Mouse (Mus musculus) forebrain, postnatal 0 days (tissue): ENCODE measurements around the gene 1700069L16Rik. TPM values are rescaled to one million over a fixed set of nuclear protein-coding genes. Genes with fewer than 3 reads are reported as not detected.

Source experiments
- ATAC-seq: fragments of 200-750 bp; cut with Nextera tagmentation; 2 replicates; pipeline ENCODE4 v1.8.0; 2017; ENCODE audit warnings: mild to moderate bottlenecking, moderate library complexity
- DNase-seq: peaks from one replicate; pipeline ENCODE4 v3.0.0-alpha.2; 2015
- H3K27ac ChIP-seq: fragments of 300-500 bp; sonication (generic); 2 replicates; pipeline ENCODE4 v1.5.1; 2014; ENCODE audit warnings: low read depth, mild to moderate bottlenecking, antibody characterized with exemption, low read length, moderate library complexity, mixed read lengths
- H3K27me3 ChIP-seq: fragments of 300-500 bp; sonication (generic); 2 replicates; pipeline ENCODE4 v1.6.1; 2014; ENCODE audit warnings: mild to moderate bottlenecking, low read length, mixed read lengths; ENCODE audit not compliant: insufficient read depth
- H3K36me3 ChIP-seq: fragments of 300-500 bp; sonication (generic); 2 replicates; pipeline ENCODE4 v1.6.1; 2014; ENCODE audit warnings: mild to moderate bottlenecking, moderate library complexity; ENCODE audit not compliant: insufficient read depth
- H3K4me1 ChIP-seq: fragments of 300-500 bp; sonication (generic); 2 replicates; pipeline ENCODE4 v1.6.1; 2014; ENCODE audit warnings: antibody characterized with exemption; ENCODE audit not compliant: insufficient read depth
- H3K4me2 ChIP-seq: fragments of 300-500 bp; sonication (generic); 2 replicates; pipeline ENCODE4 v1.6.1; 2014; ENCODE audit warnings: low read depth, mild to moderate bottlenecking, moderate library complexity
- H3K4me3 ChIP-seq: fragments of 300-500 bp; sonication (generic); 2 replicates; pipeline ENCODE4 v1.5.1; 2014; ENCODE audit warnings: low read depth, low read length, mixed read lengths
- H3K9ac ChIP-seq: fragments of 300-500 bp; sonication (generic); 2 replicates; pipeline ENCODE4 v1.6.1; 2014; ENCODE audit warnings: mild to moderate bottlenecking
- H3K9me3 ChIP-seq: fragments of 300-500 bp; sonication (generic); 2 replicates; pipeline ENCODE4 v1.6.1; 2016; ENCODE audit warnings: low read length
- CTCF ChIP-seq: sonication (generic); IDR thresholded peaks from 2 replicates; pipeline ENCODE4 v1.5.1; 2016; ENCODE audit warnings: antibody characterized with exemption, control low read depth, low read depth
- WGBS: fragments of 180-500 bp; shearing (Covaris S2); extraction: QIAGEN DNeasy Blood & Tissue Kit; methylation state at CpG from one replicate; pipeline ENCODE4 v1.1.7; 2014; 5-methylcytosine and 5-hydroxymethylcytosine counted together
- polyA plus RNA-seq: library from polyadenylated mRNA; unstranded; fragments of >200 nt; fragmentation: Nextera tagmentation; extraction: Ambion mirVana; gene quantifications from 2 replicates; pipeline ENCODE4 v1.2.1, GENCODE M21; 2015
- total RNA-seq: library from RNA; depleted of rRNA; stranded (reverse); fragments of >200 nt; gene quantifications from 2 replicates; pipeline ENCODE4 v1.2.3, GENCODE M21; 2014

Gene 1700069L16Rik
- total and polyA plus RNA-seq, 2 experiments from 2014 or later = not detected

- H3K9ac ChIP-seq = no peak overlapping the region
- DNase-seq (no peak), ATAC-seq (no peak)
- no peak overlapping the region for H3K4me3 ChIP-seq
- H3K27ac ChIP-seq = no peak overlapping the region
- H3K27me3 ChIP-seq = no peaks in the 10 kb centered on the region
- H3K9me3 ChIP-seq = no peaks in the 10 kb centered on the region
- H3K4me2 ChIP-seq = no peak overlapping the region
- peaks cover 12% of the 10 kb centered on the region for H3K4me1 ChIP-seq
- WGBS = 83% methylated on average over 2 of the region's 2 CpGs
- TF ChIP-seq CTCF = no peak
- no peaks in the 10 kb centered on the region for H3K36me3 ChIP-seq
Observed at GRCm38 (mm10) chr5:113712861-113713260, 11.7 kb downstream of the 1700069L16Rik start.

GRCm38 (mm10) chr5:113703803-113704585 lies 20.6 kb downstream of the 1700069L16Rik start:
- H3K9ac ChIP-seq = no peak overlapping the region
- no peaks in the 10 kb centered on the region for H3K36me3 ChIP-seq
- H3K9me3 ChIP-seq = no peaks in the 10 kb centered on the region
- H3K4me1 ChIP-seq = no peaks in the 10 kb centered on the region
- H3K27ac ChIP-seq = no peak overlapping the region
- WGBS = 34% methylated on average over 21 of the region's 21 CpGs
- no peak for TF ChIP-seq CTCF
- ATAC-seq = no peak
- DNase-seq = no peak
- H3K4me3 ChIP-seq = no peak overlapping the region
- no peaks in the 10 kb centered on the region for H3K27me3 ChIP-seq
- H3K4me2 ChIP-seq = no peak overlapping the region

GRCm38 (mm10) chr5:113700388-113701023 lies 24.1 kb downstream of the 1700069L16Rik start:
- DNase-seq (no peak), ATAC-seq (no peak)
- TF ChIP-seq CTCF = no peak
- no peak overlapping the region for H3K9ac ChIP-seq
- H3K4me3 ChIP-seq = no peak overlapping the region
- no peak overlapping the region for H3K27ac ChIP-seq
- H3K27me3 ChIP-seq = no peaks in the 10 kb centered on the region
- 82% methylated on average over 19 of the region's 19 CpGs for WGBS
- H3K36me3 ChIP-seq = no peaks in the 10 kb centered on the region
- no peak overlapping the region for H3K4me2 ChIP-seq
- no peaks in the 10 kb centered on the region for H3K4me1 ChIP-seq
- H3K9me3 ChIP-seq = no peaks in the 10 kb centered on the region

- Histone ChIP-seq H3K9me3 (no peaks in the 10 kb centered on the region), H3K36me3 (no peaks in the 10 kb centered on the region), H3K9ac (no peak overlapping the region), H3K4me2 (no peak overlapping the region), H3K4me3 (no peak overlapping the region), H3K4me1 (no peaks in the 10 kb centered on the region), H3K27me3 (no peaks in the 10 kb centered on the region), H3K27ac (no peak overlapping the region)
- no peak for TF ChIP-seq CTCF
- DNase-seq (no peak), ATAC-seq (no peak)
- WGBS = 39% methylated on average over 5 of the region's 5 CpGs
Observed at GRCm38 (mm10) chr5:113694415-113694814, 30.2 kb downstream of the 1700069L16Rik start.

- Histone ChIP-seq H3K4me1 (no peaks in the 10 kb centered on the region), H3K36me3 (no peaks in the 10 kb centered on the region), H3K9me3 (no peaks in the 10 kb centered on the region), H3K27ac (no peak overlapping the region), H3K4me2 (no peak overlapping the region), H3K4me3 (no peak overlapping the region), H3K9ac (no peak overlapping the region), H3K27me3 (no peaks in the 10 kb centered on the region)
- no peak for DNase-seq
- no peak for TF ChIP-seq CTCF
- WGBS = 65% methylated on average over 4 of the region's 4 CpGs
- ATAC-seq = no peak
Observed at GRCm38 (mm10) chr5:113694000-113694399, 30.6 kb downstream of the 1700069L16Rik start.

GRCm38 (mm10) chr5:113693196-113693755 lies 31.3 kb downstream of the 1700069L16Rik start:
- ATAC-seq (no peak), DNase-seq (no peak)
- Histone ChIP-seq H3K4me2 (no peak overlapping the region), H3K27me3 (no peaks in the 10 kb centered on the region), H3K9me3 (no peaks in the 10 kb centered on the region), H3K27ac (no peak overlapping the region), H3K9ac (no peak overlapping the region), H3K36me3 (no peaks in the 10 kb centered on the region), H3K4me1 (no peaks in the 10 kb centered on the region), H3K4me3 (no peak overlapping the region)
- TF ChIP-seq CTCF = no peak
- 90% methylated on average over 8 of the region's 8 CpGs for WGBS

GRCm38 (mm10) chr5:113690866-113691265 lies 33.7 kb downstream of the 1700069L16Rik start:
- TF ChIP-seq CTCF = no peak
- ATAC-seq (no peak), DNase-seq (no peak)
- Histone ChIP-seq H3K27ac (no peak overlapping the region), H3K4me1 (no peaks in the 10 kb centered on the region), H3K9me3 (no peaks in the 10 kb centered on the region), H3K4me2 (no peak overlapping the region), H3K36me3 (no peaks in the 10 kb centered on the region), H3K27me3 (no peaks in the 10 kb centered on the region), H3K9ac (no peak overlapping the region), H3K4me3 (no peak overlapping the region)
- WGBS = 92% methylated on average over 2 of the region's 2 CpGs
